Mouse (Mus musculus): Measurements from ENCODE around the gene Hlcs. TPM values are rescaled to one million over a fixed set of nuclear protein-coding genes. Genes with fewer than 3 reads are reported as not detected.

Gene Hlcs
- polyA plus RNA-seq, 1 experiment from 2014 or later: 8.0 TPM

- ATAC-seq: no peak
- Histone ChIP-seq H3K4me2 (ENCODE audit: low read length) (no peak overlapping the region), H3K4me1 (replicated peaks; ENCODE audit: control insufficient read depth, insufficient read depth, low read length) (peaks cover 16% of the 10 kb centered on the region)
Observed at GRCm38 (mm10) chr16:94081996-94082708, 231.2 kb downstream of the Hlcs start.

GRCm38 (mm10) chr16:94081596-94081995, 231.8 kb downstream of the Hlcs start:
- peaks cover 80% of the 10 kb centered on the region for H3K27me3 ChIP-seq (replicated peaks; ENCODE audit: control insufficient read depth, insufficient read depth, low read length)

More at GRCm38 (mm10) chr16:94081996-94082708, 231.2 kb downstream of the Hlcs start:
- Histone ChIP-seq H3K4me3 (replicated peaks; ENCODE audit: low read length) (no peak overlapping the region), H3K9me3 (ENCODE audit: control insufficient read depth, low read length) (no peaks in the 10 kb centered on the region), H3K9ac (replicated peaks; ENCODE audit: low read depth, low read length) (no peak overlapping the region), H3K27ac (ENCODE audit: low read length) (no peak overlapping the region), H3K27me3 (replicated peaks; ENCODE audit: control insufficient read depth, insufficient read depth, low read length) (peaks cover 80% of the 10 kb centered on the region), H3K36me3 (ENCODE audit: control insufficient read depth, insufficient read depth) (no peaks in the 10 kb centered on the region)
- 8% methylated on average over 8 of the region's 8 CpGs for WGBS

GRCm38 (mm10) chr16:94079856-94080555, 233.4 kb downstream of the Hlcs start:
- H3K9ac ChIP-seq (replicated peaks; ENCODE audit: low read depth, low read length): no peak overlapping the region
- H3K9me3 ChIP-seq (ENCODE audit: control insufficient read depth, low read length): no peaks in the 10 kb centered on the region
- H3K4me3 ChIP-seq (replicated peaks; ENCODE audit: low read length): no peak overlapping the region
- no peak overlapping the region for H3K4me2 ChIP-seq (ENCODE audit: low read length)
- peaks cover 87% of the 10 kb centered on the region for H3K27me3 ChIP-seq (replicated peaks; ENCODE audit: control insufficient read depth, insufficient read depth, low read length)
- H3K27ac ChIP-seq (ENCODE audit: low read length): no peak overlapping the region
- no peak for ATAC-seq
- WGBS: 2% methylated on average over 13 of the region's 13 CpGs
- no peaks in the 10 kb centered on the region for H3K36me3 ChIP-seq (ENCODE audit: control insufficient read depth, insufficient read depth)
- peaks cover 6% of the 10 kb centered on the region for H3K4me1 ChIP-seq (replicated peaks; ENCODE audit: control insufficient read depth, insufficient read depth, low read length)

More at GRCm38 (mm10) chr16:94081596-94081995, 231.8 kb downstream of the Hlcs start:
- H3K4me2 ChIP-seq (ENCODE audit: low read length): no peak overlapping the region
- no peak for ATAC-seq
- 7% methylated on average over 5 of the region's 5 CpGs for WGBS
- H3K4me1 ChIP-seq (replicated peaks; ENCODE audit: control insufficient read depth, insufficient read depth, low read length): peaks cover 16% of the 10 kb centered on the region
- H3K9me3 ChIP-seq (ENCODE audit: control insufficient read depth, low read length): no peaks in the 10 kb centered on the region
- no peak overlapping the region for H3K4me3 ChIP-seq (replicated peaks; ENCODE audit: low read length)
- no peak overlapping the region for H3K27ac ChIP-seq (ENCODE audit: low read length)
- H3K9ac ChIP-seq (replicated peaks; ENCODE audit: low read depth, low read length): no peak overlapping the region
- no peaks in the 10 kb centered on the region for H3K36me3 ChIP-seq (ENCODE audit: control insufficient read depth, insufficient read depth)

GRCm38 (mm10) chr16:94079075-94079855, 234.1 kb downstream of the Hlcs start:
- H3K9ac ChIP-seq (replicated peaks; ENCODE audit: low read depth, low read length): no peak overlapping the region
- peaks cover 84% of the 10 kb centered on the region for H3K27me3 ChIP-seq (replicated peaks; ENCODE audit: control insufficient read depth, insufficient read depth, low read length)
- WGBS: under 1% methylated on average over 47 of the region's 47 CpGs
- H3K9me3 ChIP-seq (ENCODE audit: control insufficient read depth, low read length): no peaks in the 10 kb centered on the region
- H3K27ac ChIP-seq (ENCODE audit: low read length): no peak overlapping the region
- no peak for ATAC-seq
- no peak overlapping the region for H3K4me2 ChIP-seq (ENCODE audit: low read length)
- H3K36me3 ChIP-seq (ENCODE audit: control insufficient read depth, insufficient read depth): no peaks in the 10 kb centered on the region
- no peak overlapping the region for H3K4me3 ChIP-seq (replicated peaks; ENCODE audit: low read length)
- H3K4me1 ChIP-seq (replicated peaks; ENCODE audit: control insufficient read depth, insufficient read depth, low read length): no peaks in the 10 kb centered on the region

Small RNA genes lying within 50 kb of the gene (microRNA-seq; reads per million reads assigned to microRNA genes)
- gene Gm23062: not detected

Other genes starting within 250 kb of the Hlcs start
- 0.06 TPM in 1 of 2 replicates, not detected in the other for gene Sim2, start 228.6 kb downstream of the Hlcs start, polyA plus RNA-seq (2015; fragmentation: Nextera tagmentation; extraction: Ambion mirVana)
- 0.99 and 1.1 TPM in 2 replicates for gene Ripply3, start 14.8 kb upstream of the Hlcs start, polyA plus RNA-seq (2015; fragmentation: Nextera tagmentation; extraction: Ambion mirVana)
- gene Ttc3, start 57.0 kb upstream of the Hlcs start, polyA plus RNA-seq (2015; fragmentation: Nextera tagmentation; extraction: Ambion mirVana): 831 and 875 TPM in 2 replicates
- gene Pigp, start 58.3 kb upstream of the Hlcs start, polyA plus RNA-seq (2015; fragmentation: Nextera tagmentation; extraction: Ambion mirVana): 117 and 120 TPM in 2 replicates
- gene Vps26c, start 213.3 kb upstream of the Hlcs start, polyA plus RNA-seq (2015; fragmentation: Nextera tagmentation; extraction: Ambion mirVana): 85.1 and 89.6 TPM in 2 replicates